Mouse (Mus musculus) retina, embryonic 14.5 days (tissue): ENCODE data around the gene Gipc1.
A peak's percentile ranks its signal among the peaks of the same experiment; 100 is the strongest.

ENCODE experiments used
- DNase-seq: peaks from one replicate; pipeline ENCODE4 v3.0.0-alpha.2; 2015; ENCODE audit warnings: low spot score

Gipc1 gene

GRCm38 (mm10) chr8:83680603-83681002 is 28.1 kb downstream of the Gipc1 start:
- no peak for DNase-seq

DNA sequence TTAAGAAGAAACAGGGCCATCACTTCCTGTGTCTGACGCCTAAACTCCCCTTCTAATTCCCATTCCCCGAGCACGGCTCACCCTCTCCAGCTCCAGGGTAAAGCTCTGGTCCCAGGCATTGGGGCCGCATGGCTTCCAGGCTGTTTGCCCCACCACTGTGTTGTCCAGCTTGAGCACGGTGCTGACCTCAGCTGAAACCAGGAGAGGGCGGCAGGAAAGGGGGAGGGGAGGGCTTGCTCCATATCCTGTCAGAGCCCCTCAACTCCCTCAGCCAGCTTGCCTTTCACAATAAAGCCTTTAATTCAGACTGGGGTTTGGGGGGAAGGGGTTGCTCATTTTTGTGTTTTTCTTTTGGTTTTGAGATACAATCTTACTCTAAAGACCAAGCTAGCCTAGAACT is 28.6 kb downstream of the Gipc1 start:
- DNase-seq, result no peak

- no peak for DNase-seq
These were observed 32.0 kb downstream of the Gipc1 start for GRCm38 (mm10) chr8:83684517-83684916.

- DNase-seq, result no peak
These were observed 36.8 kb downstream of the Gipc1 start for GRCm38 (mm10) chr8:83689264-83689663.

DNA sequence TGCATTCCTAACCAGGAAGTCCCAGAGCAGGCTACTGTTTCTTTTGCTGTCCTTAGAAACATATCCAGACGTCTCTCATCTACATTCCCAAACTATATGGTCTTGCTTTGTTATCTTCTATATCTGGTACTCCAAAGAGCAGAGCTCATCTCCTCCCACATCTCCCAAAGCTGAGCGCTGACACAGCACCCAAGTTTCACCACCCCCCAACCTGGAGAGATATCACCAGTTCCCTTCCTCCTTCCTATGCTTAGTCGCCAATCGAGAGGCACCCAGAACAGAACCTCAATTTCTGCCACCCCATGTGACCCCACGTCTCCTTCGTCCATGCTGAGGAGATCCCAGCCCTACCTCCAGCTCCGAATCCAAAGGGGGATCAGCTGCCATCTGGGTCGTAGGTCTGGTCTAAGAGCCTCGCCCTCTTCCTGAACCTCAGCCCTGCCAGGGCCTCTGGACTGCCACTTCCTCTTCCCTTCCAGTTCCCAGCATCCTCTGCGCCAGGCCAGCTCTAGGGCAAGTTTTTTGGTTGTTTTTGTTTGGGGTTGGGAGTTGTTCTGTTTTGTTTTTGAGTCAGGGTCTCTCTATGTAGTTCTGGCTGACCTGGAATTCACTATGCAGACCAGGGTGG is 41.2 kb downstream of the Gipc1 start:
- no peak for DNase-seq

DNA sequence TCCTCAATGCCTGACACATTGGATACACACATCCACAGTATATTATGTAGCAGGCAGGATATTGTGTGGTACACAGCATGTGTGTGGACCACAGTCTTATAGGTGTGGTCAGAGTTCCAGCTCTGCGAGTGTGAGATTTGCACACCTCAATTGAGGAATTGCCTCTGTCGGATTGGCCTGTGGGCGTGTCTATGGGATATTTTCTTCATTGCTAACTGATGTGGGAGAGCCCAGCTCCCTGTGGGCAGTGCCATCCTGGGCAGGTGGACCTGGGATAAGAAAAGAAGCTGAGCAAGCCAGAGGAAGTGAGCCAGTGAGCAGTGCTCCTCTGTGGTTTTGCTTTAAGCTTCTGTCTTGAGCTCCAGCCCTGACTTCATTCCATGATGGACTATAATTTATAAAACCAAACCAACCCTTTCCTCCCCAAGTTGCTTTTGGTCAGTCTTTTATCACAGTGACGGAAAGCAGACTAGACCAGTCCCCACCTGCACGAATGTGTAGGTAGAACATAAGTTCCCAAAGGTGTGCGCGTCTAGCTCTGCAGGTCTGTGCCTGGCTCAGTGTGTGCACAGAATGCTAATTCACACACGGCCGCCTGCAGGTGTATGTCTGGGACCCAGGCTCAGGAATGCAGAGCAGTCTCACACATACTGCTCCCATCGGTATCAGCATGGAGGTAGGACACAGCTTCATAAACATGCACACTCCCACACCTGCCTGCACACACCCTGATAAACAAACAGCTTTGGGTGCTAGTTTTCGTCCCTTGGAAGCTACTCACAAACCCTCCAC is 42.1 kb downstream of the Gipc1 start:
- DNase-seq, result no peak

- no peak for DNase-seq
These were observed 43.1 kb downstream of the Gipc1 start for GRCm38 (mm10) chr8:83695351-83696106.

GRCm38 (mm10) chr8:83697374-83698220 is 45.1 kb downstream of the Gipc1 start:
- no peak for DNase-seq

DNA sequence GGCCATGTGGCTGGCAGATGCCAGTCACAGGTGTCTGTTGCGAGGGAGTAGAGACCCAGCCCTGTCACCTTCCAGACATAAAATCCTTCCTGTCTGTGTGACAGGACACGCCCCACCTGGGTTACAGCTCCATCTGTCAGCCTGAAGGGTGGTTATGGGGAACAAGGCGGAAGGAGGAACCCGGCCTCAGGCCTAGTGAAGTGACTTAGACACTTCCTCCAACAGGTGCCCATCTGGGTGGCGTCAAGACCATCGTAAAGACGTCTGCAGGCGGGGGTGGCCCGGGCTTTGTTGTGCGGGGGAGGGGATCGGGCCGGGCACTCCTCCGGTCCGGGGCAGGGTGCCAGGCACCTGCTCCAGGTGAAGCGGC is 45.8 kb downstream of the Gipc1 start:
- peak; percentile 34 for DNase-seq

DNA sequence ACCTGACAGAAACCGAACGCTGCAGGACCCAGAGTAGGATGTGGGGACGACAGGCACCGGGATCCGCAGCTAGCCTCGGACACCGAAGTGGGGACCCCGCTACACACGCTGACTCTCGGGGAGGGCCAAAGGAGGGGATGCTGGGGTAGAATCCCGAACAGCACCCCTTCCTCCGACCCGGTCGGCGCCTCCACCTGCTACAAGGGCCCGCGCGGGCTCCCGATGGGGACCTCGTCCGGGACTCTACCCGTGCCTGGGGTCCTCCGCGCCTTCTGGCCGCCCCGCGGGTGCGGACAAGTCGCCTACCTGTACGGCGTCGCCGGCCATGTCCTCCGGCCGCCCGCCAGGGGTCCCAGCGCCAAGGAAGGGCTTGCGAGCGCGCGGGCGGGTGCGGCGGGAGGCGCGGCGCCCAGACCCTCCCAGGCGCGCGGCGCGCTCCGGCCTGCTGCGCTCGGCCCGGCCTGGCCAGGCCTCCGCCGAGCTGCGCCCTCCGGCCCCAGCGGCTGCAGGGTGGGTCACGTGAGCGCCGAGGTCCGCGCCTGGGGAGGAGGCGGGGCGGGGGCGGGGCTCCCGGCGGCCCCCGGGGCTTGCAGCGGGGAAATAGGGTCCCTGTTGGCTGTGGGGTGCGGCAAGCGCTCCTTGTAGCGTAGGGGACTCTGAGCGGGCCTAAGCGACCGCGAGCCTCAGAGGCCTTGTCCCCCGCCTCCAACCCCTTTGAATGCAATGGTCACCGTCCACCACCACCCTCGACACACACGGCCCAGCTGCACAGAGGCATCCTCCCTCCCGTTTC is 46.4 kb downstream of the Gipc1 start, which contains the start of gene Pkn1:
Gene Pkn1, minus strand, starts transcription at position 519 of the 793 bp plus-strand sequence.
- peak; percentile 80 for DNase-seq

DNA sequence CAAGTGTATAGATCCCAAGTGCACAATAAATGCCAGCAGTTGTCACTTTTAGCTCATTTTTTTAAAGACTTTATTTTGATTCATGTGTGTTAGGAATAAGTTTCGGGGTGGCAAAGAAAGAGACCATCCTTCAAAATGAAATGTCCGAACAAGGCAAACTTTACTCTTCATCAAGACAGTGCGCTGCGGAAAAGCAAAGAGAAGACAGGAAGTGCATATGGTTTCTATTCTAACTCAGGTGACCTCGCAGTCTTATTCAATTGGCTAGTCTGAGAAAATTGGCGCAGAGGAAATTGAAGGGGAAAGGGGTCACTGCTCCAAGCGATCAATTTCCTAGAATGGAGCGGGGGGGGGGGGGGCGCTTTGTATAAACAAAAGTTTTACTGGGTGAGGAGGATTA is 47.1 kb downstream of the Gipc1 start:
- DNase-seq, result no peak

DNA sequence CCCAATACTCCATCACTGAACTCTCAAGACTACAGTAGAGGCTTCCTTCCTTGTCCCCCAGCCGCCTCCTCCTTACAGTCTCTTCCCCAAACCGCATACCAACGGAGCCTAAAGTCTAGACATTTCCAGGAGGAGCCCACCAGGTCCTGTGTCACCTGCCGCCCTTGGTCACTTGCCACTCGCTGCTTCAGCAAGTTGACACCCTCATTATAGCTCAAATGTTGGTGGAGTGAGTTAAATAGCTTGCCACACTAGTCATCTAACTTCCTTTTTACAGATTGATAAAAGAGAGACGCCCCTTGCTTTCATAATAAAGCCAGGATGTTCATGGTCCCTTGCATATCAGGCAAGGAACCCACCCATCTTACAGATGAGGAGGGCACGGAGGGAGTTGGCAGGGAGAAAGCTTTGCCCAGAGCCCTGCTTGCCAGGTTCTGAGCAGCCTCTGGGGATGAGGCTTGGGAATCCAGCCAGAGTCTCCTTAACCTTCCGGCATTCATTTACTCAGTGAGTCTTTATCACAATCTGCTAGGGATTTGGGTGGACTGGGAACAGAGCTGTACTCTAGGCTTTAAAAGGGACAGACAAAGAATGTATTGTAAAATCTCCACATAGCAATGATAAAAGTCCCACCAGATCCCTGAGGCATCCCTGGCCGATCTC is 48.1 kb downstream of the Gipc1 start:
- no peak for DNase-seq

GRCm38 (mm10) chr8:83703426-83703825 is 50.9 kb downstream of the Gipc1 start:
- DNase-seq, result no peak

GRCm38 (mm10) chr8:83706411-83706810 is 53.9 kb downstream of the Gipc1 start:
- peak; percentile 35 for DNase-seq

GRCm38 (mm10) chr8:83707554-83707953 is 55.1 kb downstream of the Gipc1 start:
- DNase-seq, result no peak
